Mouse (Mus musculus): Measurements from ENCODE around the gene Neurog1. TPM values are rescaled to one million over a fixed set of nuclear protein-coding genes. Genes with fewer than 3 reads are reported as not detected.
A peak's percentile ranks its signal among the peaks of the same experiment; 100 is the strongest.

Neurog1 gene
- polyA plus RNA-seq, 1 experiment = 0.24 TPM

DNA sequence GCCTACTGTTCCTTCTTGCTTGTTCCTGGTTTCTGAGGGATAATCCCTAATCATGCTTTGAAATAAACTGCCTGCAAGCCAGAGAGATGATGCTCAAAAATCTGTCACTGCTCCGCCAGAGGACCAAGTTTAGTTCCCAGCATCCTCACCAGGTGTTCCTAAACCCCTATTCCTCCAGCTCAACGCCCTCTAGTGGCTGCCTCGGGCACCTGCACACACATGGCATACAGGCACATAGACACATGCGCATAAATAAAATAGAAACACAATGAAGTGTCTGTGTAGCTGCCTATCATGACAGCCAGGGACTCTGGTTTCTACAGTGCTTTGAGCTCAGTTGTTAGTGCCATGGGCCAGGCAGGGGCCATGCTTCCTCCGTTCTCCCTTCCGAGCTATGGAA, 38.0 kb upstream of the Neurog1 start:
- Histone ChIP-seq H3K4me1 (replicated peaks; ENCODE audit: control insufficient read depth, insufficient read depth, low read length) (no peaks in the 10 kb centered on the region), H3K27me3 (ENCODE audit: control insufficient read depth, insufficient read depth, low read length) (peaks cover 2% of the 10 kb centered on the region; the same call in 1 of the 2 replicates), H3K27ac (ENCODE audit: control insufficient read depth, insufficient read depth, low read length) (no peak overlapping the region), H3K4me3 (ENCODE audit: control insufficient read depth, insufficient read depth, low read length) (no peak overlapping the region), H3K36me3 (ENCODE audit: control insufficient read depth, insufficient read depth, low read length) (no peaks in the 10 kb centered on the region)
- TF ChIP-seq CTCF (IDR thresholded peaks at IDR 0.05; ENCODE audit: borderline replicate concordance, control insufficient read depth, extremely low read depth, insufficient read depth, low read length, poor library complexity) (no peak), POLR2A (IDR thresholded peaks at IDR 0.05; ENCODE audit: control insufficient read depth, extremely low read depth, insufficient read depth, low read length, poor library complexity) (no peak)
- no peak for DNase-seq
- 84% methylated on average over 6 of the region's 6 CpGs for WGBS

DNA sequence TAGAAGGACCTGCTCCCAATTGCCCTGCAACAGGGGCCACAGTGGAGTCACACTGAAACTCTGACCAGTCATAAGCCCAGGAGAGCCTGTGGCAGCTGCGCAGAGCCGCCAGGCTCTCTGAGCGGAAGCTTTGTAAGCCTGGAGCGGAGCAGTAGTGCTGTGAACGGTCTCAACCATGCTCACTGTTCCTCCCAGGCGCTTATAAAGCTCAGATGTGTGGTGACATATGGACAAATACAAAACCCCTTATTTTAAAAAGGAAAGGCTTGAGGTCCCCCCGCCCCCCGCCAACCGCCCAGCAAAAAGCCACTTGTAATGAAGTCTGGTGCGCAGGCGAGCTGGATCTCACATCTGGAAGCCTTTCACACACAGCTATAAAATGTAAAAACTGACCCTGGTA, 37.3 kb upstream of the Neurog1 start:
- DNase-seq = no peak
- Histone ChIP-seq H3K4me1 (replicated peaks; ENCODE audit: control insufficient read depth, insufficient read depth, low read length) (no peaks in the 10 kb centered on the region), H3K27me3 (ENCODE audit: control insufficient read depth, insufficient read depth, low read length) (no peaks in the 10 kb centered on the region; the same call in 1 of the 2 replicates), H3K36me3 (ENCODE audit: control insufficient read depth, insufficient read depth, low read length) (no peaks in the 10 kb centered on the region), H3K4me3 (ENCODE audit: control insufficient read depth, insufficient read depth, low read length) (no peak overlapping the region), H3K27ac (ENCODE audit: control insufficient read depth, insufficient read depth, low read length) (no peak overlapping the region)
- no peak for TF ChIP-seq CTCF (IDR thresholded peaks at IDR 0.05; ENCODE audit: borderline replicate concordance, control insufficient read depth, extremely low read depth, insufficient read depth, low read length, poor library complexity)
- TF ChIP-seq POLR2A (IDR thresholded peaks at IDR 0.05; ENCODE audit: control insufficient read depth, extremely low read depth, insufficient read depth, low read length, poor library complexity) = no peak
- 83% methylated on average over 11 of the region's 11 CpGs for whole genome bisulfite sequencing

DNA sequence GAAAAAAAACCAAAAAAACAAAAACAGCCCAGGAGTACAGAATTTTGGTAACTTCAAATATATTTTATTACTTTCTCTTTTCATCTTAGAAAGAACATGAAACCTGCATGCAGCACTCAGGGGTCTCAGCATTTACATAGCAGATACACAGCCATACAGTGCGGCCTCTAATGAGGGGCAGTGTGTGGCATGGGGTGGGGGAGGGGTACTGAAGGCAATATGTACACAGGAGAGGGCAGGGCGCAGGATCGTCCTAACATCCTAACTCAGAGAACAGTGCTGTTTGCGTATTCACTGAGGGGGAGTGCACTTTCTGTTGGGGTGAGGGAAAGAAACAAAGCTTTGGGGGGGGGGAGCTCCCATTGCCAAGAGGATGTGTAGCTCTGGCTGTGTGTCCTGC, 36.6 kb upstream of the Neurog1 start:
- no peak overlapping the region for H3K4me3 ChIP-seq (ENCODE audit: control insufficient read depth, insufficient read depth, low read length)
- DNase-seq = no peak
- 68% methylated on average over 4 of the region's 4 CpGs for WGBS
- no peaks in the 10 kb centered on the region for H3K27me3 ChIP-seq (ENCODE audit: control insufficient read depth, insufficient read depth, low read length)
- H3K36me3 ChIP-seq (ENCODE audit: control insufficient read depth, insufficient read depth, low read length) = no peaks in the 10 kb centered on the region
- TF ChIP-seq CTCF (IDR thresholded peaks at IDR 0.05; ENCODE audit: borderline replicate concordance, control insufficient read depth, extremely low read depth, insufficient read depth, low read length, poor library complexity) = no peak
- no peak for TF ChIP-seq POLR2A (IDR thresholded peaks at IDR 0.05; ENCODE audit: control insufficient read depth, extremely low read depth, insufficient read depth, low read length, poor library complexity)
- no peak overlapping the region for H3K27ac ChIP-seq (ENCODE audit: control insufficient read depth, insufficient read depth, low read length)
- H3K4me1 ChIP-seq (replicated peaks; ENCODE audit: control insufficient read depth, insufficient read depth, low read length) = no peaks in the 10 kb centered on the region

DNA sequence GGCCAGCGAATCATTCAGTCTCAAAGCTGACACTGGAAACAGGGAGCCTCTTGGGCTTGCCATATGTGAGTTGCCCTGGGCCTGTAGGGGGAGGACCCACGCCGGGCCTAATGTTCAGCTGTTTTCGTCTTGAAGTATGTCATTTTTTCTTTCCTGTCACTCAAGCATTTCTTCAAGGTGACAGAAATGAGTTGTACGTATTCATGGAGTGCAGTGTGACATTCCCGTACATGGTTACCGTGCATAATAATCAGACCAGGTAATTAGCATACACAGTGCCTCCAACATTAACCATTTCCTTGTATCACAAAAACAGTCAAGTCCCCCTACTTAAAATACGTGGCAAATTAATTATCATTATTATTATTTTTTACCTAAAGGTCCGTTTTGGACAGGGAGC, 35.1 kb upstream of the Neurog1 start:
- H3K27ac ChIP-seq (ENCODE audit: control insufficient read depth, insufficient read depth, low read length) = no peak overlapping the region
- no peaks in the 10 kb centered on the region for H3K4me1 ChIP-seq (replicated peaks; ENCODE audit: control insufficient read depth, insufficient read depth, low read length)
- H3K36me3 ChIP-seq (ENCODE audit: control insufficient read depth, insufficient read depth, low read length) = no peaks in the 10 kb centered on the region
- no peak overlapping the region for H3K4me3 ChIP-seq (ENCODE audit: control insufficient read depth, insufficient read depth, low read length)
- no peak for TF ChIP-seq CTCF (IDR thresholded peaks at IDR 0.05; ENCODE audit: borderline replicate concordance, control insufficient read depth, extremely low read depth, insufficient read depth, low read length, poor library complexity)
- TF ChIP-seq POLR2A (IDR thresholded peaks at IDR 0.05; ENCODE audit: control insufficient read depth, extremely low read depth, insufficient read depth, low read length, poor library complexity) = no peak
- H3K27me3 ChIP-seq (ENCODE audit: control insufficient read depth, insufficient read depth, low read length) = no peaks in the 10 kb centered on the region
- DNase-seq = no peak
- 91% methylated on average over 9 of the region's 9 CpGs for WGBS

DNA sequence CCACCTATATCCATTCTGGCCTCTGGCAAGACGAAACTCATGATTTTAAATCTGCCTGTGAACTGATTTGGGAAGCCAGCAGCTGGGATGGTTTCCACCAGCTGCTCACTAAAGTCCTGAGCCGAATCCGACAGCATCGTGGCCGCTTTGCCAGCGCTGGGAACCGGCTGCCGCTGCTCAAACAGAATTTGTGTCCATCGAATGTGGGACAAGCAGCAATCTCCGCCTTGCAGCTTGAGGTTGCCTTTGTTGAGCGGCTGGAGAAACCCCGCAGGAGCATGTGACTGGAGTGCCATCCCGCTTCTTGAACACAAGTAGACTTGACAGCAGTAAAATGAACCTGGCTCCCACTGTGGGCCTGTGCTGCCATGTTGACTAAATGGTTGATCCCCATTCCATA, 31.4 kb upstream of the Neurog1 start:
- no peak overlapping the region for H3K27ac ChIP-seq (ENCODE audit: control insufficient read depth, insufficient read depth, low read length)
- TF ChIP-seq CTCF (IDR thresholded peaks at IDR 0.05; ENCODE audit: borderline replicate concordance, control insufficient read depth, extremely low read depth, insufficient read depth, low read length, poor library complexity) = no peak
- no peak for TF ChIP-seq POLR2A (IDR thresholded peaks at IDR 0.05; ENCODE audit: control insufficient read depth, extremely low read depth, insufficient read depth, low read length, poor library complexity)
- no peaks in the 10 kb centered on the region for H3K36me3 ChIP-seq (ENCODE audit: control insufficient read depth, insufficient read depth, low read length)
- no peak overlapping the region for H3K4me3 ChIP-seq (ENCODE audit: control insufficient read depth, insufficient read depth, low read length)
- DNase-seq = no peak
- H3K4me1 ChIP-seq (replicated peaks; ENCODE audit: control insufficient read depth, insufficient read depth, low read length) = no peaks in the 10 kb centered on the region
- 93% methylated on average over 13 of the region's 13 CpGs for WGBS
- no peaks in the 10 kb centered on the region for H3K27me3 ChIP-seq (ENCODE audit: control insufficient read depth, insufficient read depth, low read length)

DNA sequence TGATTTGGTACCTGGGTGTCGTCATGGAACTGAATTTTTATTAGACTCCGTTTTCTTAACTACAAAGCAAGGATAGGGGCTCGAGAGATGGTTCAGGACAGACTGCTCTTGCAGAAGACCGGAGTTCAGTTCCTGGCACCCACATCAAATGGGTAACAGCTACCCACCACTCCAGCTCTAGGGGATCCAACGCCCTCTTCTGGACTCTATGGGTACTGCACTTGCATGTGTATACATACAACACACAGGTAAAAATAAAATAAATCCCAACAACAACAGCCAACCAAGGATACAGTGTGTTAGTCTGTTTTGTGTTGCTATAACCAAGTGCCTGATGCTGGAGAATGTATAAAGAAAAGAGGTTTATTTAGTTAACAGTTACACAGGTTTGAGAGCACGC, 28.4 kb upstream of the Neurog1 start:
- Histone ChIP-seq H3K4me3 (ENCODE audit: control insufficient read depth, insufficient read depth, low read length) (no peak overlapping the region), H3K4me1 (replicated peaks; ENCODE audit: control insufficient read depth, insufficient read depth, low read length) (no peaks in the 10 kb centered on the region), H3K27me3 (ENCODE audit: control insufficient read depth, insufficient read depth, low read length) (no peaks in the 10 kb centered on the region), H3K27ac (ENCODE audit: control insufficient read depth, insufficient read depth, low read length) (no peak overlapping the region), H3K36me3 (ENCODE audit: control insufficient read depth, insufficient read depth, low read length) (no peaks in the 10 kb centered on the region)
- 82% methylated on average over 6 of the region's 6 CpGs for WGBS
- DNase-seq = no peak
- TF ChIP-seq POLR2A (IDR thresholded peaks at IDR 0.05; ENCODE audit: control insufficient read depth, extremely low read depth, insufficient read depth, low read length, poor library complexity) (no peak), CTCF (IDR thresholded peaks at IDR 0.05; ENCODE audit: borderline replicate concordance, control insufficient read depth, extremely low read depth, insufficient read depth, low read length, poor library complexity) (no peak)

DNA sequence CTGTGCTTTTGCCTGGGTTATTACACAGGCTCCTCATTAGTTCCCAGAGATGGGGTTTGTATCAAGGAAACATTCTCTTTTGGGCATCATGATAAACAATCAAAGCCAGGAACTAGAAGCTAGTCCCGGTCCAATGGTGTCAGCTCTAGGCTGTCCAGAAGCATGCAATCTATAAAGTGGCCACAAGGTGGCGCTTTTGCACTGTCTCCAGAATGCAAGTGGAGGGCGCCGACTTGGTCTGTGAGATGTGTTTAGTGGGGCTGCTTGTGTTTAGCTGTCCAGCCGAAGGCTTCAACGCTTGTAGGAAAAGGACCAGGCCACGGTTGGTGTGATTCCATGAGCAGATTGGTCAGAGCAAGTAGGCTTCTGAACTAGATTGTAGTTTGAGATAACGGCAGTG, 27.5 kb upstream of the Neurog1 start:
- no peaks in the 10 kb centered on the region for H3K36me3 ChIP-seq (ENCODE audit: control insufficient read depth, insufficient read depth, low read length)
- H3K4me1 ChIP-seq (replicated peaks; ENCODE audit: control insufficient read depth, insufficient read depth, low read length) = no peaks in the 10 kb centered on the region
- WGBS = 18% methylated on average over 8 of the region's 8 CpGs
- H3K4me3 ChIP-seq (ENCODE audit: control insufficient read depth, insufficient read depth, low read length) = no peak overlapping the region
- TF ChIP-seq POLR2A (IDR thresholded peaks at IDR 0.05; ENCODE audit: control insufficient read depth, extremely low read depth, insufficient read depth, low read length, poor library complexity) = no peak
- TF ChIP-seq CTCF (IDR thresholded peaks at IDR 0.05; ENCODE audit: borderline replicate concordance, control insufficient read depth, extremely low read depth, insufficient read depth, low read length, poor library complexity) = peak; percentile 78; the same call in 1 of the 2 replicates
- H3K27me3 ChIP-seq (ENCODE audit: control insufficient read depth, insufficient read depth, low read length) = no peaks in the 10 kb centered on the region
- DNase-seq = peak; percentile 57
- H3K27ac ChIP-seq (ENCODE audit: control insufficient read depth, insufficient read depth, low read length) = no peak overlapping the region

Measured in thymus, adult 2 months (tissue).